Mouse (Mus musculus): ENCODE results near the gene Nlrp4b. TPM values are rescaled to one million over a fixed set of nuclear protein-coding genes. Genes with fewer than 3 reads are reported as not detected.

The Nlrp4b gene
- polyA plus RNA-seq (2014; fragmentation: Illumina TruSeq; extraction: RNeasy Lipid Tissue Mini Kit (QIAGEN cat#74804); ENCODE audit: low read depth, low replicate concordance), result not detected

DNA sequence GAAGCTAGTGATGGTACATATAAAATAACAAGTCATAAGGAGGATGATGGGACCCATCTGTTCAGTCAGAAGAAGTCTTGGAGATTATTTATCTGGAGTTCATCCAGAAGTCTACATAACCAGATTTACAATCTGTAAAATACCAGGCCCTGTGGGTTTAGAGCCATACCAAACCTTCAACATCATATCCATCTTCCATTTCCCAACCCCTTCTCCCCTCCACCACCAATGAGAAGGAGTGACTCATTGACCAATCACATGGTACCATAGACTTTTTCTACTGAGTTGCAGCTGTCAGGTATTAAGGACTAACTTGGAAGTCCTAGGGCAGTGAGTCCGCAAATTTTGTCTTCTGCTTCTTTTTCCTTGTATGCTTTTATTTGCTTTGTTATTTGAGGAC is at the start of gene Nlrp4b:
Nlrp4b (plus strand) TSS at position 301 of the 400 bp plus-strand sequence.

DNA sequence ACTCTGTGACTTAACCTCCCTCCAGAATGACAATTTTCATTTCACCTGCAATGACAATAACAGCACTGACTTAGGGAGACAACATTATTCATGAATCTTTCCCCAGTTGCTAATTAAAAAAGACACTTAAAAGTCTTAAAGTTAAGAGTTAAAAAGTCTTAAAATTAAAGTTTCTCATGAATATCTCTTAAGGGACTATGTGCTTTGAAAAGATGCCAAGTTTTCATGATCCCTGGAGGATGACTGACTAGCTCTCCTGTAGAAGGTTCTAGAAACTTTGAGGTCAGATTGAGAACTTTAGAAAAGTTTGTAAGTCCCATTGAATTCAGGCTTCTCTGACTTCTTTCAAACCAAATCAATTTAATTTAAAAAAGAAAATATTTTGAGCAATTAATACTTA is 66.7 kb downstream of the Nlrp4b start, which contains the start of gene Vmn1r71:
Vmn1r71 (minus strand) TSS at position 101 of the 400 bp plus-strand sequence.

Other genes starting within 250 kb of the Nlrp4b start
- not detected for gene Vmn1r67, start 244.5 kb upstream of the Nlrp4b start, polyA plus RNA-seq (2014; fragmentation: Illumina TruSeq; extraction: RNeasy Lipid Tissue Mini Kit (QIAGEN cat#74804); ENCODE audit: low read depth, low replicate concordance)
- gene Zik1, start 192.4 kb upstream of the Nlrp4b start, polyA plus RNA-seq (2014; fragmentation: Illumina TruSeq; extraction: RNeasy Lipid Tissue Mini Kit (QIAGEN cat#74804); ENCODE audit: low read depth, low replicate concordance), result 0.56 TPM
- not detected for gene Vmn1r68, start 129.3 kb upstream of the Nlrp4b start, polyA plus RNA-seq (2014; fragmentation: Illumina TruSeq; extraction: RNeasy Lipid Tissue Mini Kit (QIAGEN cat#74804); ENCODE audit: low read depth, low replicate concordance)
- gene Vmn1r69, start 74.1 kb upstream of the Nlrp4b start, polyA plus RNA-seq (2014; fragmentation: Illumina TruSeq; extraction: RNeasy Lipid Tissue Mini Kit (QIAGEN cat#74804); ENCODE audit: low read depth, low replicate concordance), result not detected
- not detected for gene Vmn1r70, start 56.3 kb upstream of the Nlrp4b start, polyA plus RNA-seq (2014; fragmentation: Illumina TruSeq; extraction: RNeasy Lipid Tissue Mini Kit (QIAGEN cat#74804); ENCODE audit: low read depth, low replicate concordance)
- not detected for gene Vmn1r71, start 66.6 kb downstream of the Nlrp4b start, polyA plus RNA-seq (2014; fragmentation: Illumina TruSeq; extraction: RNeasy Lipid Tissue Mini Kit (QIAGEN cat#74804); ENCODE audit: low read depth, low replicate concordance)
- gene Zscan4b, start 217.3 kb downstream of the Nlrp4b start, polyA plus RNA-seq (2014; fragmentation: Illumina TruSeq; extraction: RNeasy Lipid Tissue Mini Kit (QIAGEN cat#74804); ENCODE audit: low read depth, low replicate concordance), result not detected